Mouse (Mus musculus): ENCODE measurements around the gene C5ar2. TPM values are rescaled to one million over a fixed set of nuclear protein-coding genes. Genes with fewer than 3 reads are reported as not detected.
"Not testable (repeated sequence)": the region's sequence is repeated elsewhere in the genome, so short reads cannot be mapped to it uniquely, and the experiment has no call there.

Gene C5ar2
- total RNA-seq, 1 experiment from 2014 or later, result 8.0 TPM

GRCm38 (mm10) chr7:16263015-16263787 lies 19.2 kb upstream of the C5ar2 start:
- 0 out of 2 replicates have a peak, but pooled peaks have one; percentile 44 for ATAC-seq (replicated peaks; ENCODE audit: insufficient number of reproducible peaks, low FRiP score, low TSS enrichment, poor library complexity, severe bottlenecking)

- ATAC-seq (replicated peaks; ENCODE audit: insufficient number of reproducible peaks, low FRiP score, low TSS enrichment, poor library complexity, severe bottlenecking), result 0 out of 2 replicates have a peak, but pooled peaks have one; percentile 14
These were observed 17.1 kb upstream of the C5ar2 start for GRCm38 (mm10) chr7:16261097-16261496.

GRCm38 (mm10) chr7:16259110-16259590 lies 15.2 kb upstream of the C5ar2 start, which contains the start of gene C5ar1:
Gene C5ar1, minus strand, starts transcription at chr7:16259540.
- no peak for ATAC-seq (replicated peaks; ENCODE audit: insufficient number of reproducible peaks, low FRiP score, low TSS enrichment, poor library complexity, severe bottlenecking)

GRCm38 (mm10) chr7:16257830-16258229 lies 13.9 kb upstream of the C5ar2 start:
- peak; percentile 85 for ATAC-seq (replicated peaks; ENCODE audit: insufficient number of reproducible peaks, low FRiP score, low TSS enrichment, poor library complexity, severe bottlenecking)

GRCm38 (mm10) chr7:16255963-16256362 lies 12.0 kb upstream of the C5ar2 start:
- ATAC-seq (replicated peaks; ENCODE audit: insufficient number of reproducible peaks, low FRiP score, low TSS enrichment, poor library complexity, severe bottlenecking), result not testable (repeated sequence)

- ATAC-seq (replicated peaks; ENCODE audit: insufficient number of reproducible peaks, low FRiP score, low TSS enrichment, poor library complexity, severe bottlenecking), result peak; percentile 67
These were observed 10.2 kb upstream of the C5ar2 start for GRCm38 (mm10) chr7:16254195-16254594.

- ATAC-seq (replicated peaks; ENCODE audit: insufficient number of reproducible peaks, low FRiP score, low TSS enrichment, poor library complexity, severe bottlenecking), result peak; percentile 76
These were observed 6.7 kb upstream of the C5ar2 start for GRCm38 (mm10) chr7:16250687-16251086.

GRCm38 (mm10) chr7:16245958-16246357 lies 2.0 kb upstream of the C5ar2 start:
- ATAC-seq (replicated peaks; ENCODE audit: insufficient number of reproducible peaks, low FRiP score, low TSS enrichment, poor library complexity, severe bottlenecking), result no peak

GRCm38 (mm10) chr7:16242198-16242597 lies 1.8 kb downstream of the C5ar2 start:
- no peak for ATAC-seq (replicated peaks; ENCODE audit: insufficient number of reproducible peaks, low FRiP score, low TSS enrichment, poor library complexity, severe bottlenecking)

- ATAC-seq (replicated peaks; ENCODE audit: insufficient number of reproducible peaks, low FRiP score, low TSS enrichment, poor library complexity, severe bottlenecking), result no peak
These were observed 2.2 kb downstream of the C5ar2 start for GRCm38 (mm10) chr7:16241787-16242186.

GRCm38 (mm10) chr7:16240978-16241303 lies 3.0 kb downstream of the C5ar2 start:
- ATAC-seq (replicated peaks; ENCODE audit: insufficient number of reproducible peaks, low FRiP score, low TSS enrichment, poor library complexity, severe bottlenecking), result no peak

- no peak for ATAC-seq (replicated peaks; ENCODE audit: insufficient number of reproducible peaks, low FRiP score, low TSS enrichment, poor library complexity, severe bottlenecking)
These were observed 3.5 kb downstream of the C5ar2 start for GRCm38 (mm10) chr7:16240281-16240977.

- peak; percentile 83 for ATAC-seq (replicated peaks; ENCODE audit: insufficient number of reproducible peaks, low FRiP score, low TSS enrichment, poor library complexity, severe bottlenecking)
These were observed 4.4 kb downstream of the C5ar2 start for GRCm38 (mm10) chr7:16239554-16239997.

GRCm38 (mm10) chr7:16229869-16230268 lies 14.1 kb downstream of the C5ar2 start:
- ATAC-seq (replicated peaks; ENCODE audit: insufficient number of reproducible peaks, low FRiP score, low TSS enrichment, poor library complexity, severe bottlenecking), result no peak

GRCm38 (mm10) chr7:16221582-16222272 lies 22.2 kb downstream of the C5ar2 start, which contains the start of gene Dhx34:
Gene Dhx34, minus strand, starts transcription at chr7:16222037.
- ATAC-seq (replicated peaks; ENCODE audit: insufficient number of reproducible peaks, low FRiP score, low TSS enrichment, poor library complexity, severe bottlenecking), result peak; percentile 96

GRCm38 (mm10) chr7:16213986-16214385 lies 30.0 kb downstream of the C5ar2 start:
- no peak for ATAC-seq (replicated peaks; ENCODE audit: insufficient number of reproducible peaks, low FRiP score, low TSS enrichment, poor library complexity, severe bottlenecking)

- no peak for ATAC-seq (replicated peaks; ENCODE audit: insufficient number of reproducible peaks, low FRiP score, low TSS enrichment, poor library complexity, severe bottlenecking)
These were observed 30.8 kb downstream of the C5ar2 start for GRCm38 (mm10) chr7:16213196-16213595.

GRCm38 (mm10) chr7:16210862-16211365 lies 33.0 kb downstream of the C5ar2 start:
- no peak for ATAC-seq (replicated peaks; ENCODE audit: insufficient number of reproducible peaks, low FRiP score, low TSS enrichment, poor library complexity, severe bottlenecking)
